Mouse (Mus musculus): ENCODE measurements around the gene Btbd19. TPM values are rescaled to one million over a fixed set of nuclear protein-coding genes. Genes with fewer than 3 reads are reported as not detected.

The Btbd19 gene
- polyA plus RNA-seq, 1 experiment from 2014 or later, result 6.6 TPM

DNA sequence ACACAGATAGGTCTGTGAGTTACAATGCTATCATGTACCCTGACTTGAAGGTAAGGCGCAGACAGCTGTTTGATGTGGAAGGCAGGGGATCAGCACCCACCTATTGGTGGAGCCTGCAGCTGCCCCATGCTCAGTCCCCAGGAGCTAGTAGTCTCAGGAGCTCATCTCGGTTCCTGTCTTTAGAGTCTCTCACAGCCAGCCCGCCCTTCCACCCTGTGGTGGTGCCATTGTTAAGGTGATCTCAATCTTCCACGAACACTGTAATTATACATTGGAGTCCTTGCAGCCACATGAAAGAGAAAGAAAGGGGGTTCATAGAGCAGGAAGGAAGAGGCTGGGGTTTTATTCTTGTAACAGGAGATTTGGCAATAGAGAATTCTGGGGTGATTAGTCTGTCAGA is 25.5 kb downstream of the Btbd19 start:
- ATAC-seq (replicated peaks; ENCODE audit: low FRiP score, low TSS enrichment, low read depth), result no peak

DNA sequence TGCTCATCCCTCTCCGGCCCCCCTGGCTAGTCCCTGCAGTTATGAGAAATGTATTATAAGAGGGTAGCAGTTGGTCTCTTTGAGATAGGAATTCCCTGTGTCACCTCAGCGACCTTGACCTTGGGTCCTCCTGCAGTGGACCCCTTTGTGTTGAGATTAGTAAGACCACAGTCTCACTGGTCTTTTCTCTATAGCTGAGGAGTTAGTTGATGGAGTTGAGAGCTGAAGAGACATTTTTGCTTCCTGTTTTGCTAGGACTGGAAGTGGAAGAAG is 26.8 kb downstream of the Btbd19 start:
- H3K4me1 ChIP-seq (replicated peaks; ENCODE audit: control insufficient read depth, insufficient read depth, low read length), result peaks cover 10% of the 10 kb centered on the region; the same call in 1 of the 2 replicates
- DNase-seq (ENCODE audit: low spot score), result no peak
- peak overlapping the region; percentile 79 for H3K4me2 ChIP-seq (ENCODE audit: low read length)
- ATAC-seq (replicated peaks; ENCODE audit: low FRiP score, low TSS enrichment, low read depth), result no peak
- peaks cover 11% of the 10 kb centered on the region; the same call in 1 of the 2 replicates for H3K36me3 ChIP-seq (ENCODE audit: control insufficient read depth, insufficient read depth, low read length)
- H3K27me3 ChIP-seq (replicated peaks; ENCODE audit: control insufficient read depth, insufficient read depth, low read length), result no peaks in the 10 kb centered on the region
- WGBS, result 50% methylated on average over 2 of the region's 2 CpGs
- peak overlapping the region; percentile 8; the same call in 1 of the 2 replicates for H3K4me3 ChIP-seq (ENCODE audit: low read depth, low read length)
- peak overlapping the region; percentile 39 for H3K27ac ChIP-seq (ENCODE audit: low read depth)
- no peak overlapping the region for H3K9ac ChIP-seq (ENCODE audit: low read length)
- no peaks in the 10 kb centered on the region for H3K9me3 ChIP-seq (ENCODE audit: control insufficient read depth, low read length)

More for the DNA sequence above, 25.5 kb downstream of the Btbd19 start:
- no peaks in the 10 kb centered on the region for H3K27me3 ChIP-seq (replicated peaks; ENCODE audit: control insufficient read depth, insufficient read depth, low read length)
- DNase-seq (ENCODE audit: low spot score), result no peak
- no peaks in the 10 kb centered on the region for H3K9me3 ChIP-seq (ENCODE audit: control insufficient read depth, low read length)
- H3K4me1 ChIP-seq (replicated peaks; ENCODE audit: control insufficient read depth, insufficient read depth, low read length), result peaks cover 7% of the 10 kb centered on the region; the same call in 1 of the 2 replicates
- H3K27ac ChIP-seq (ENCODE audit: low read depth), result no peak overlapping the region
- peaks cover 11% of the 10 kb centered on the region; the same call in 1 of the 2 replicates for H3K36me3 ChIP-seq (ENCODE audit: control insufficient read depth, insufficient read depth, low read length)
- WGBS, result 87% methylated on average over 4 of the region's 4 CpGs
- H3K4me3 ChIP-seq (ENCODE audit: low read depth, low read length), result no peak overlapping the region
- H3K4me2 ChIP-seq (ENCODE audit: low read length), result no peak overlapping the region
- H3K9ac ChIP-seq (ENCODE audit: low read length), result no peak overlapping the region

DNA sequence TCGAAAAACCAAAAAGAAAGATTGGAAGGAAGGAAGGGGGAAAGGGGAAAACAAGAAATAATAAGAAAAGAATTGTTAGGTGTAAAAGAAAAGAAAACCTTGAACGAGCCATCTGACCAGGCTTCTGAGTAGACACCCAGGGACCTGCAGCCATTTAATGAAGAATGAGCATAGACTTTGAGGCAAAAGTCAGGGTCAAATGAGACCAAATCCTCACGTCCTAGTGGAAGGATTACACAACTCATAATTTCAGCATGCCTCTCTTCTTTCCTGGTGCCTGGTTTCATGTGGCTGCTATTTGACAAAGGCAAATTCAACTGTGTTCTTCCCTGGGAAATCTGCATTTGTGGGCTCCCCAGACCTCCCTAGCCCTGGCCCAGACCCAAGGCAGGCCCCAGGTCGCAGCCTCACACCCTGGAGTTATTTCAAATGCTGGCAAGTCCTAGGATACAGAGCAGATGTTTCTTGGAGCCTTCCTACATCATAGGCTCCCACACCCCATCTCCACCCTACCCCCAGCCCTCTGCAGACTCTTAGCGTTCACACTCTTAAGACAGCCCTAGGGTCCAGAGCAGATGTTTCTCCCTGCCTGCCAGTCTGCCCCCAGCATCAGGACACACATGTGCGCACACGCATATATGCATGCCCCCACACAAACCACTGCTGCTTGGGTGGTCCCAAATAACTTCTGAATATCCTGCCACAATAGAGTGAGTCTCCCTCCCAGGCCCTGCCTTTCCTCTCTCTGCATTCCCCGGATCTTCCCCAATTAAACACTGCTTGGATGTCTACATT is 27.4 kb downstream of the Btbd19 start:
- peak overlapping the region; percentile 79; the same call in 1 of the 2 replicates for H3K4me3 ChIP-seq (ENCODE audit: low read depth, low read length)

DNA sequence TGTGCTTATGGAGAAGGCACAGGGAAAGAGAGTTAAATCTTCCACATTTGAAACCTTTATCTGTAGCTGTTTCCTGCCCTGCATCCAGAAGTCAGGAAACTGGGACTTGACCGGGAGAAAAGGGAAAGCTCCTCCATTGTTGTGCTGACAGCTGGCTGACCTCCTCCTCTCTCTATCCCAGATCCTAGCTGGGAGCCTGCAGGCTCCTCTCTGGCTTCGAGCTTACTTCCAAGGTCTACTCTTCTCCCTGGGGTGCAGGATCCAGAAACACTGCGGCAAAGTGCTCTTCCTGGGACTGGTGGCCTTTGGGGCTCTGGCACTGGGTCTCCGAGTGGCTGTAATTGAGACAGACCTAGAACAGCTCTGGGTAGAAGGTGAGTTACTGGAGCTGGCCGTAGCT is 28.9 kb downstream of the Btbd19 start:
- ATAC-seq (replicated peaks; ENCODE audit: low FRiP score, low TSS enrichment, low read depth), result no peak
- peak overlapping the region; percentile 79 for H3K4me3 ChIP-seq (ENCODE audit: low read depth, low read length)
- peak overlapping the region; percentile 79 for H3K4me2 ChIP-seq (ENCODE audit: low read length)
- H3K4me1 ChIP-seq (replicated peaks; ENCODE audit: control insufficient read depth, insufficient read depth, low read length), result peaks cover 10% of the 10 kb centered on the region; the same call in 1 of the 2 replicates
- no peaks in the 10 kb centered on the region for H3K9me3 ChIP-seq (ENCODE audit: control insufficient read depth, low read length)
- peak overlapping the region; percentile 57 for H3K9ac ChIP-seq (ENCODE audit: low read length)
- no peaks in the 10 kb centered on the region for H3K27me3 ChIP-seq (replicated peaks; ENCODE audit: control insufficient read depth, insufficient read depth, low read length)
- H3K27ac ChIP-seq (ENCODE audit: low read depth), result peak overlapping the region; percentile 39
- 7% methylated on average over 5 of the region's 5 CpGs for WGBS
- no peak for DNase-seq (ENCODE audit: low spot score)
- peaks cover 11% of the 10 kb centered on the region; the same call in 1 of the 2 replicates for H3K36me3 ChIP-seq (ENCODE audit: control insufficient read depth, insufficient read depth, low read length)

More for the DNA sequence above, 27.4 kb downstream of the Btbd19 start:
- H3K9ac ChIP-seq (ENCODE audit: low read length), result peak overlapping the region; percentile 7; the same call in 1 of the 2 replicates
- no peaks in the 10 kb centered on the region for H3K9me3 ChIP-seq (ENCODE audit: control insufficient read depth, low read length)
- DNase-seq (ENCODE audit: low spot score) (no peak), ATAC-seq (replicated peaks; ENCODE audit: low FRiP score, low TSS enrichment, low read depth) (no peak; the same call in 1 of the 2 replicates)
- peak overlapping the region; percentile 79 for H3K4me2 ChIP-seq (ENCODE audit: low read length)
- H3K36me3 ChIP-seq (ENCODE audit: control insufficient read depth, insufficient read depth, low read length), result peaks cover 11% of the 10 kb centered on the region; the same call in 1 of the 2 replicates
- H3K27ac ChIP-seq (ENCODE audit: low read depth), result peak overlapping the region; percentile 39
- 43% methylated on average over 8 of the region's 8 CpGs for WGBS
- no peaks in the 10 kb centered on the region for H3K27me3 ChIP-seq (replicated peaks; ENCODE audit: control insufficient read depth, insufficient read depth, low read length)
- H3K4me1 ChIP-seq (replicated peaks; ENCODE audit: control insufficient read depth, insufficient read depth, low read length), result peaks cover 10% of the 10 kb centered on the region; the same call in 1 of the 2 replicates

DNA sequence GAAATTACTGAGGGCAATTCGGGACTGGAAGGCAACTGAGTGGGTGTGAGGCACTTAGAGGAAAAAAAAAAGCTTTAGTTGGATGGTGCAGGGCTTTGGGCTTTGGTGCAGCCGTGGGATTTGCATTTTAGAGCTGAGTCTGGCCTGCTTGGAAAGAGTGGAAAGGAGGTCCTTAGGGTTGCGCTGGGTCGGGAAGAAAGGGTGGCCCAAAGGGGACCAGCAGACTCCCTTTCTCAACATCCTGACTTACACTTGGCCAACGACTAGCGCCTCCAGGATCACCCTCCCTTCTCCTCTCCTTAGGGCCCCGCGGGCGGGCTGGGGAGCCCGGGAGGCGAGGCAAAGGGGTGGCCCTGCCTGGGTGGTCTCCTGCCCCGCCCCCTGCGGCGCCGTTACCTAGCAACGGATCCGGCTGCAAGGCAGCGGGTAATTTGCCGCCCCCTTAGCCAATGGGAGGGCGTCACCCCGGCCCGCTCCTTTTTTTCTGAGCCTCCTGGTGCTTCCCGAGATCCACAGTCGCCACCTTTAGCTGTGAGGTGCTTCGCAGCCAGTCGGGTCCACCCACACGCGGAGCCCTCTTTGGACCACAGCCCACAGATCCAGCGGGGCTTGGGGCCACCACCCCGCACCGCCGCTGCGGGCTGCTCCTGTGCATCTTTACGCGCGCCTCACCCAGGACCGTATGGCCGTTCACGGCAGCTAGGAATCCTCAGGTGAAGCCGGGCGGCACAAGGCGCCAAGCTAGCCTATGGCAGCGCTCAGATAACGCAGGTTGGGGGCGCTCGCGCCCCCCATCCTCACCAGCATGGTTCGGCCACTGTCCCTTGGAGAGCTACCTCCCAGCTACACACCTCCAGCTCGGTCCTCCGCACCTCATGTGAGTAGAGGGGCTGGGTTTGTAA is 29.7 kb downstream of the Btbd19 start, which contains the start of gene Ptch2:
Ptch2 (plus strand) TSS at position 525 of the 902 bp plus-strand sequence.
- peak; percentile 91 for DNase-seq (ENCODE audit: low spot score)
- Histone ChIP-seq H3K4me3 (ENCODE audit: low read depth, low read length) (peak within 1 kb of the TSS; percentile 79), H3K9ac (ENCODE audit: low read length) (peak within 1 kb of the TSS; percentile 57), H3K27ac (ENCODE audit: low read depth) (peak within 1 kb of the TSS; percentile 68), H3K9me3 (ENCODE audit: control insufficient read depth, low read length) (no peaks in the 10 kb centered on the region), H3K4me2 (ENCODE audit: low read length) (peak within 1 kb of the TSS; percentile 79), H3K27me3 (replicated peaks; ENCODE audit: control insufficient read depth, insufficient read depth, low read length) (no peaks in the 10 kb centered on the region), H3K4me1 (replicated peaks; ENCODE audit: control insufficient read depth, insufficient read depth, low read length) (peaks cover 10% of the 10 kb centered on the region; the same call in 1 of the 2 replicates), H3K36me3 (ENCODE audit: control insufficient read depth, insufficient read depth, low read length) (peaks cover 8% of the 10 kb centered on the region; the same call in 1 of the 2 replicates)
- peak; percentile 74 for ATAC-seq (replicated peaks; ENCODE audit: low FRiP score, low TSS enrichment, low read depth)
- under 1% methylated on average over 50 of the region's 50 CpGs for WGBS

DNA sequence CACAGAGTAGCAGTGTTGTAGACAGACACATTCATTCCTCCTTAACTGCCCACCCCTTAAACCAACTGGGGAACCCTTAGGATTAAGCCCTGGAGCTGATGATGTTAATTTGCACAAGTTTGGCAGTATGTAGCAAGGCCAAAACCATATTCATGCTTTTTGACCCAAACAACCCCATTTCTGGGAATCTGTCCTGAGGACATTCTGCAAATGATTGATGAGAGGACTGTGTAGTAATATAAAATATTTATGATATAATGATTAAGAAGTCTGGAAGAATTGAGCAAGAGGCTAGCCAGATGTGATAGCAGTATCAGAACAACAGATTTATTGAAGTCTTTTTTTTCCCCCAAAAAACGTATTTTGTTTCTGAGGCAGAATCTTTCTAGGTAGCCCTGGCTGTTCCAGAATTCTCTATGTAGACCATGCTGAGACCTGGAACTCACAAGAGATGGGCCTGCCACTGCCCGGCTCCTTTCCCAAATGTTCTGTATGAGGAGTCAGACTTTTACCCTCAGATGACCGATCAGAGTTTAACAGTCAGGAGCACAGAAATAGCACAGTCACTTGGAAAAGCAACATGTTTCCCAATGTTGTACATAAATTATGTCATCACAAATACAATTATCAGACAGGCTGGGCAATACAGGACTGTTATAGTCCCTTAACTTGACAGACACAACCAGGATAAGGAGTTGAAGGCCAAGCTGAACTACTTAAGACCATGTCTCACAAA is 30.7 kb downstream of the Btbd19 start:
- 59% methylated on average over 3 of the region's 3 CpGs for WGBS
- Histone ChIP-seq H3K4me3 (ENCODE audit: low read depth, low read length) (no peak overlapping the region), H3K4me2 (ENCODE audit: low read length) (peak overlapping the region; percentile 79; the same call in 1 of the 2 replicates), H3K9ac (ENCODE audit: low read length) (no peak overlapping the region), H3K36me3 (ENCODE audit: control insufficient read depth, insufficient read depth, low read length) (no peaks in the 10 kb centered on the region), H3K27me3 (replicated peaks; ENCODE audit: control insufficient read depth, insufficient read depth, low read length) (no peaks in the 10 kb centered on the region), H3K27ac (ENCODE audit: low read depth) (peak overlapping the region; percentile 68; the same call in 1 of the 2 replicates), H3K4me1 (replicated peaks; ENCODE audit: control insufficient read depth, insufficient read depth, low read length) (peaks cover 10% of the 10 kb centered on the region; the same call in 1 of the 2 replicates), H3K9me3 (ENCODE audit: control insufficient read depth, low read length) (no peaks in the 10 kb centered on the region)
- DNase-seq (ENCODE audit: low spot score), result no peak
- no peak for ATAC-seq (replicated peaks; ENCODE audit: low FRiP score, low TSS enrichment, low read depth)

DNA sequence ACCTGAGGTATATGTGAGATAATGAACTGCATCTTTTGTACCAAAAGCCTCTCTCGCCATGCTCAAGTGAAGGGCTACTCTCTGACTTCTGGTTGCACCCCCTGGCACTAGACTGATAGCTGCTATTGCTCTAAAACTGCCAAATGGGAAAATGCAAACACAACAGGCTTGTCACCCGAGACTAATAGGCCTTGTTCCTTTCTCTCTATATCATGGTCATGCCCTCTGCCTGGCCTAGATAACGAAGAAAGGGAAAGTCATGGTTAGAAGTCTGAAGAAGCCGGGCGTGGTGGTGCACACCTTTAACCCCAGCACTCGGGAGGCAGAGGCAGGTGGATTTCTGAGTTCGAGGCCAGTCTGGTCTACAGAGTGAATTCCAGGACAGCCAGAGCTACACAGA is 34.9 kb downstream of the Btbd19 start:
- Histone ChIP-seq H3K4me3 (ENCODE audit: low read depth, low read length) (no peak overlapping the region), H3K27me3 (replicated peaks; ENCODE audit: control insufficient read depth, insufficient read depth, low read length) (no peaks in the 10 kb centered on the region), H3K9ac (ENCODE audit: low read length) (no peak overlapping the region), H3K4me1 (replicated peaks; ENCODE audit: control insufficient read depth, insufficient read depth, low read length) (peaks cover 3% of the 10 kb centered on the region; the same call in 1 of the 2 replicates), H3K36me3 (ENCODE audit: control insufficient read depth, insufficient read depth, low read length) (peaks cover 16% of the 10 kb centered on the region), H3K9me3 (ENCODE audit: control insufficient read depth, low read length) (no peaks in the 10 kb centered on the region), H3K27ac (ENCODE audit: low read depth) (no peak overlapping the region), H3K4me2 (ENCODE audit: low read length) (no peak overlapping the region)
- ATAC-seq (replicated peaks; ENCODE audit: low FRiP score, low TSS enrichment, low read depth), result no peak
- DNase-seq (ENCODE audit: low spot score), result no peak
- 70% methylated on average over 7 of the region's 7 CpGs for WGBS
